Mouse (Mus musculus) embryonic facial prominence, embryonic 14.5 days (tissue): ENCODE measurements around the gene Lrrc66. TPM values are rescaled to one million over a fixed set of nuclear protein-coding genes. Genes with fewer than 3 reads are reported as not detected.

Experiments used
- ATAC-seq: fragments of 200-750 bp; cut with Nextera tagmentation; 2 replicates; pipeline ENCODE4 v1.8.0; 2017; ENCODE audit warnings: low read depth, moderate number of reproducible peaks, moderate TSS enrichment
- DNase-seq: peaks from one replicate; pipeline ENCODE4 v3.0.0-alpha.2; 2015; ENCODE audit warnings: low spot score
- H3K27ac ChIP-seq: fragments of 300-500 bp; sonication (generic); replicated peaks from 2 replicates; pipeline ENCODE4 v1.5.1; 2014; ENCODE audit warnings: low read depth, mild to moderate bottlenecking, low read length, moderate library complexity
- H3K27me3 ChIP-seq: fragments of 300-500 bp; sonication (generic); replicated peaks from 2 replicates; pipeline ENCODE4 v1.6.1; 2014; ENCODE audit warnings: low read length; ENCODE audit not compliant: control insufficient read depth, insufficient read depth
- H3K36me3 ChIP-seq: fragments of 300-500 bp; sonication (generic); 2 replicates; pipeline ENCODE4 v1.6.1; 2014; ENCODE audit warnings: low read length, mixed read lengths; ENCODE audit not compliant: control insufficient read depth, insufficient read depth
- H3K4me1 ChIP-seq: fragments of 300-500 bp; sonication (generic); 2 replicates; pipeline ENCODE4 v1.6.1; 2014; ENCODE audit warnings: antibody characterized with exemption, low read length; ENCODE audit not compliant: control insufficient read depth, insufficient read depth
- H3K4me2 ChIP-seq: fragments of 300-500 bp; sonication (generic); 2 replicates; pipeline ENCODE4 v1.6.1; 2014; ENCODE audit warnings: low read depth, mild to moderate bottlenecking, low read length, moderate library complexity, mixed read lengths
- H3K4me3 ChIP-seq: fragments of 300-500 bp; sonication (generic); 2 replicates; pipeline ENCODE4 v1.5.1; 2014; ENCODE audit warnings: low read depth, mild to moderate bottlenecking, low read length
- H3K9ac ChIP-seq: fragments of 300-500 bp; sonication (generic); 2 replicates; pipeline ENCODE4 v1.6.1; 2014; ENCODE audit warnings: low read depth, mild to moderate bottlenecking, low read length, moderate library complexity, mixed read lengths
- H3K9me3 ChIP-seq: fragments of 300-500 bp; sonication (generic); 2 replicates; pipeline ENCODE4 v1.6.1; 2016; ENCODE audit warnings: low read length; ENCODE audit not compliant: control insufficient read depth
- WGBS: fragments of 180-500 bp; shearing (Covaris S2); extraction: QIAGEN DNeasy Blood & Tissue Kit; methylation state at CpG from one replicate; pipeline ENCODE4 v1.1.7; 2014; 5-methylcytosine and 5-hydroxymethylcytosine counted together
- polyA plus RNA-seq: library from polyadenylated mRNA; unstranded; fragments of >200 nt; fragmentation: Nextera tagmentation; extraction: Ambion mirVana; gene quantifications from 2 replicates; pipeline ENCODE4 v1.2.1, GENCODE M21; 2014

The Lrrc66 gene
- 0.08 TPM in 1 of 2 replicates, not detected in the other for polyA plus RNA-seq

DNA sequence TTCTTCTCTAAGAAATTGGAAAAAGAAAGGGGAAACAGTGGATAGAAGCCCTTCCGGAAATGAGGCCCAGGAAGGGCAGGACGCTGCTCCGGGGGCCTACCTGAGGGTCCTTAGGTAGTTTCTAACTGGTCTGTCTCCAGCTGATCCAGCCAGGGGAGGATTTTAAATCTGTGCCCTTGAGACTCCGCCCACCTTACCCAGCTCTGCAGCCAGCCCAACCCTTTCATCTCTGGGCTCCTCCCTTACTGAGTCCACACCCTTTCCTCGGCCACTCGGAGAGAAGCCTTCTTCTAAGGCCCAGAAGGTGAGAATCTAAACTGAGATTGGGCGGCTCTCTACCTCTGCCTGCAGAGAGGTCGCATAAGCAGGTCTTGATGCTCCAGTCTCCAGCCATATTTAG, at the start of gene Lrrc66:
Gene Lrrc66 (minus strand): TSS at position 236 of the 400 bp plus-strand sequence.
- Histone ChIP-seq H3K4me3 (no peak within 1 kb of the TSS), H3K27me3 (no peaks in the 10 kb centered on the region), H3K27ac (no peak within 1 kb of the TSS), H3K4me1 (no peaks in the 10 kb centered on the region), H3K36me3 (peaks cover 28% of the 10 kb centered on the region), H3K9me3 (0 out of 2 replicates have a peak, but pooled peaks cover 7% of the 10 kb centered on the region), H3K9ac (no peak within 1 kb of the TSS), H3K4me2 (no peak within 1 kb of the TSS)
- no peak for DNase-seq
- WGBS: 77% methylated on average over 8 of the region's 8 CpGs
- ATAC-seq: no peak

DNA sequence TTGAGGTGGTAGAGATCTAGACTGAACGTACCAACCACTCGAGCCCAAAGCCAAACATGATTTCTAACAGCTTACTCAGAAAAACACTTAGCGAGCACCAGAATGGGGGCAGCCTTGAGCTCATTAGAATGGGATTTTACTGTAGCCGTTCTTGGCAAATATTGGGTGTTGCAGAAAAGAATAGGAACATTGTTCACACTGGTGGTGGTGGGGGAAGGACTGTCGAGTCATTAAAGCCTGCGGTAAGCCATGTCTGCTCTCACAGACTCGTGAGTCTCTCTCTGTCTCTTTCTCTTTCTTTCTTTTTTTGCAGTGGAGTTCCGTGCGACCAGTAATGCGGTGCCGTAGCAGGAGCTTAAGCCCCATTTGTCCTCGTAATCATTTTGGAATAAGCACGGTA, 44.3 kb upstream of the Lrrc66 start:
- Histone ChIP-seq H3K9me3 (no peaks in the 10 kb centered on the region), H3K27ac (no peak overlapping the region), H3K36me3 (no peaks in the 10 kb centered on the region), H3K9ac (no peak overlapping the region), H3K4me3 (no peak overlapping the region), H3K27me3 (no peaks in the 10 kb centered on the region), H3K4me2 (peak overlapping the region; percentile 28; the same call in 1 of the 2 replicates), H3K4me1 (no peaks in the 10 kb centered on the region)
- DNase-seq: peak; percentile 23
- ATAC-seq: no peak
- 54% methylated on average over 13 of the region's 13 CpGs for WGBS

DNA sequence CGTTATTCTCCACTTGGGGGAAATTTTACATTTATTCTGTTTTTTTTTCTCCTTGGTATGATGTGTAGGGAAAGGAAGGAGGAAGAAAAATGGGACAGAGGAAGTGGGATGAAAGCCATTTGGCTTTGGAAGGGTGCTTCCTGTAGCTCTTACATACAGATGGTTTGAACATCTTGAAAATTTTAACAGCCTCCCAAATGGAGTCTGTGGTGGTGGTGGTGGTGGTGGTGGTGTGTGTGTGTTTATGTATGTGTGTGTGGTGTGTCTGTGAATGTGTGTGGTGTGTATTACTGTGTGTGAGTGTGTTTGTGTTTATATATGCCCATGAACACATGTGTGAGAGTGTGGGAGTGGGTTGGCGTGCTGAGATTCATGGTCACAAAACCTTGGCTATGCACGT, 43.3 kb upstream of the Lrrc66 start:
- no peaks in the 10 kb centered on the region for H3K36me3 ChIP-seq
- WGBS: 76% methylated on average over 3 of the region's 3 CpGs
- no peak for DNase-seq
- H3K4me2 ChIP-seq: no peak overlapping the region
- H3K9ac ChIP-seq: no peak overlapping the region
- ATAC-seq: no peak
- H3K4me3 ChIP-seq: no peak overlapping the region
- no peaks in the 10 kb centered on the region for H3K27me3 ChIP-seq
- H3K27ac ChIP-seq: no peak overlapping the region
- no peaks in the 10 kb centered on the region for H3K9me3 ChIP-seq
- no peaks in the 10 kb centered on the region for H3K4me1 ChIP-seq

GRCm38 (mm10) chr5:73669386-73669785, 37.1 kb upstream of the Lrrc66 start:
- Histone ChIP-seq H3K4me3 (no peak overlapping the region), H3K27me3 (no peaks in the 10 kb centered on the region), H3K9ac (no peak overlapping the region), H3K9me3 (no peaks in the 10 kb centered on the region), H3K36me3 (no peaks in the 10 kb centered on the region), H3K4me2 (no peak overlapping the region), H3K27ac (no peak overlapping the region), H3K4me1 (no peaks in the 10 kb centered on the region)
- 53% methylated on average over 26 of the region's 26 CpGs for WGBS
- DNase-seq: no peak
- ATAC-seq: no peak

GRCm38 (mm10) chr5:73667877-73668276, 35.6 kb upstream of the Lrrc66 start:
- no peak overlapping the region for H3K27ac ChIP-seq
- no peaks in the 10 kb centered on the region for H3K9me3 ChIP-seq
- no peaks in the 10 kb centered on the region for H3K27me3 ChIP-seq
- no peak overlapping the region for H3K4me2 ChIP-seq
- ATAC-seq (no peak), DNase-seq (no peak)
- H3K4me1 ChIP-seq: no peaks in the 10 kb centered on the region
- no peak overlapping the region for H3K4me3 ChIP-seq
- H3K36me3 ChIP-seq: no peaks in the 10 kb centered on the region
- WGBS: 70% methylated on average over 2 of the region's 2 CpGs
- H3K9ac ChIP-seq: no peak overlapping the region

GRCm38 (mm10) chr5:73666695-73667094, 34.4 kb upstream of the Lrrc66 start:
- H3K36me3 ChIP-seq: no peaks in the 10 kb centered on the region
- 77% methylated on average over 2 of the region's 2 CpGs for WGBS
- DNase-seq (no peak), ATAC-seq (no peak)
- no peak overlapping the region for H3K4me3 ChIP-seq
- H3K4me2 ChIP-seq: no peak overlapping the region
- H3K9me3 ChIP-seq: no peaks in the 10 kb centered on the region
- H3K9ac ChIP-seq: no peak overlapping the region
- H3K27me3 ChIP-seq: no peaks in the 10 kb centered on the region
- no peak overlapping the region for H3K27ac ChIP-seq
- H3K4me1 ChIP-seq: no peaks in the 10 kb centered on the region

DNA sequence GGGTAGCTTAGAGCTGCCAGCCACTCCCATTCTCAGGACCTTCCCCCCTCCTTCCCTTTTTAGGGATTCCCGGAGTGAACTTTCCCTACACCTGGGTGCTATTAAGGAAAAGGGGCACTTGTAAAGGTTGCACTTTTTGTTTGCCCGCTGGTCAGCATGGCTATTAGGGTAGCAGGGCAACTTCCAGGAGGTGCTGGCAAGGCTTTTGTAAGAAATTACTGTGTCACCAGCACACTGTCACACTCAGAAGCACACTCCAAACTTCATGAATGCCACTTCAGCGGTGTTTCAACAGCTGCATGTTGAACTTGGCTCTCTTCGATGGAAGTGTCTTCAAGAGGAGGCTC, 19.5 kb upstream of the Lrrc66 start:
- 2% methylated on average over 4 of the region's 4 CpGs for WGBS
- Histone ChIP-seq H3K36me3 (no peaks in the 10 kb centered on the region), H3K4me3 (peak overlapping the region; percentile 53), H3K27ac (no peak overlapping the region), H3K4me2 (peak overlapping the region; percentile 97), H3K9ac (peak overlapping the region; percentile 51; the same call in 1 of the 2 replicates), H3K4me1 (peaks cover 15% of the 10 kb centered on the region; the same call in 1 of the 2 replicates), H3K9me3 (no peaks in the 10 kb centered on the region), H3K27me3 (peaks cover 60% of the 10 kb centered on the region)
- ATAC-seq (no peak), DNase-seq (no peak)

- DNase-seq (no peak), ATAC-seq (no peak)
- H3K27ac ChIP-seq: no peak within 1 kb of the TSS
- H3K4me2 ChIP-seq: peak within 1 kb of the TSS; percentile 97
- peak within 1 kb of the TSS; percentile 51 for H3K9ac ChIP-seq
- H3K4me3 ChIP-seq: peak within 1 kb of the TSS; percentile 53
- no peaks in the 10 kb centered on the region for H3K36me3 ChIP-seq
- H3K9me3 ChIP-seq: no peaks in the 10 kb centered on the region
- peaks cover 60% of the 10 kb centered on the region for H3K27me3 ChIP-seq
- peaks cover 15% of the 10 kb centered on the region; the same call in 1 of the 2 replicates for H3K4me1 ChIP-seq
- WGBS: under 1% methylated on average over 47 of the region's 57 CpGs
These were observed 18.9 kb upstream of the Lrrc66 start, which contains the start of gene Spata18 for GRCm38 (mm10) chr5:73651061-73651854. Gene Spata18 (plus strand): TSS chr5:73651379.
